Mouse (Mus musculus): ENCODE data around the gene Smyd4.
"Not testable (repeated sequence)": the region's sequence is repeated elsewhere in the genome, so short reads cannot be mapped to it uniquely, and the experiment has no call there.

Smyd4 gene

DNA sequence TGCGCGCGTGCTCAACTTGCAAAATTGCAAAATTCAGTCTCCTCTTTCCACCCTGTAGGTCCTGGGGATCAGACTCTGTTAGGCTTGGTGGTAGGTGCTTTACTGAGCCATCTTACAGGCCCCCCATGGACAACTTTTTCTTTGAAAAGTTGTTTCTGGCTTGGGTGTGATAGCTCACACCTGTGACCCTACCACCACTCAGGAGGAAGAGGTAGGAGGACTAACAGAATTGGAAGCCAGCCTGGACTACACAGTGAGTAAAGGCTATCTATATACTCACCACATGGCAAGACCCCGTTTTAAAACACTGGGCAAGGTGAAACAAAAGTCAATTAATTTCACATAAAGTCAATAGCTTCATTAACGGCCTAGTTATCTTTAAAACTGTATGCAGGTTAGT is 3.5 kb upstream of the Smyd4 start:
- DNase-seq (ENCODE audit: low read depth in 2 of 2, low spot score in 2 of 2) = no peak

DNA sequence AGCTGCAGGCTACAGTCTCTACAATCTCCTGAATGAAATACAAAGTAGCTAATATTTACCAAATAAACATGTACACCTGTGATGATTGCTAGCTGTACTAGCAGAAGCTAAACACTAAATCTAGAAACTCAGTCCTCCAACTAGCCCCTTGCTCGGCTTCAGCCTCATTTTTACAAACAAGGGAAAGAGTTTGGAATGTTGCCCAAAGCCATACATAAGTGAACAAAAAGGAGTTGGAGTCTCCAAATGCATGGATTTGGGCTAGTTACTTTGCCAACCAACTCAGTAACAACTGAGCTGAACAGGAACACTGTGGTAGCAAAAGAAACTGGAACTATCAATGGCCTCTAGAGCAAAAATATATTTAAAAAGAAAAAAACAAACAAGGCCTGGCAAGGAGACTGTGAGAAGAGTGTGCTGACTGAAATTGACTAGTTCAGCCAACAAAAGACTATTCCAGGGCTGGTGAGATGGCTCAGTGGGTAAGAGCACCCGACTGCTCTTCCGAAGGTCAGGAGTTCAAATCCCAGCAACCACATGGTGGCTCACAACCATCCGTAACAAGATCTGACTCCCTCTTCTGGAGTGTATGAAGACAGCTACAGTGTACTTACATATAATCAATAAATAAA is 1.6 kb upstream of the Smyd4 start:
- DNase-seq (ENCODE audit: low read depth in 2 of 2, low spot score in 2 of 2) = no peak

DNA sequence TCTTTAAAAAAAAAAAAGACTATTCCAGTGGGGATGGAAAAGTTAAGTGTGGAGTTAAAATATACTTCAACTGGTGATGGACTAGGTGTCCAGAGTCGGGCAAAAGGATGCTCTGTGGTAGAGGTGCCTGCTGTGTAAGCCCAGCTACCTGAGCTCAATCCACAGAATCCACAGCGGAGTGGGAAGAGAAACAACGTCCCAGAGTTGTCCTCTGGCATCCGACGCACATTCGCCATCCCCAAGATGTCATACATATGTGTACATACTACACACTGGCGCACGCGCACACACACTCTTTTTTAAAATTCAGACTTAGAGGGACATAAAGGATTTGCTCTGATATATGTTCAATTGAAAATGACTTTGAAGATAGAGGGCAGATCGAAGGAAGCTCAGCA is 1.0 kb upstream of the Smyd4 start:
- DNase-seq (ENCODE audit: low read depth in 2 of 2, low spot score in 2 of 2) = no peak

- DNase-seq (ENCODE audit: low read depth in 2 of 2, low spot score in 2 of 2) = no peak
Observed at GRCm38 (mm10) chr11:75347596-75347995, 637 bp upstream of the Smyd4 start.

- no peak for DNase-seq (ENCODE audit: low read depth in 2 of 2, low spot score in 2 of 2)
Observed at GRCm38 (mm10) chr11:75348890-75349261, 643 bp downstream of the Smyd4 start.

DNA sequence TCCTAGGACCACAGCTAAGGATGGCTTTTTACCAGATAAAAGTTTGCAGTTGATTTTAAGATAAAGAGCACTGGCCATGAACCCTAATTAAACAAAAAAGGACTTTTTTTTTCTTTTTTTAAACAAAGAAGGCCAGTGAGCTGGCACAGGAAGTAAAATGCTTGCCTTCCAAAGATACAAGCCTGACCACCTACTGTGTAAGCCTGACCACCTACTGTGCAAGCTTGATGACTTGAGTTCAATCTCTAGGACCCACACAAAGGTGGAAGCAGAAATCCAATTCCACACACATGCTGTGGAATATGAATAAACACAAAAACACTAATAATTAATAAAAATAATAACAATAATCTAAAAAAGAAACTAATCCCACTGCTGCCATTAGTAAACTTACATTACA is 3.0 kb downstream of the Smyd4 start:
- no peak for DNase-seq (ENCODE audit: low read depth in 2 of 2, low spot score in 2 of 2)

- DNase-seq (ENCODE audit: low read depth in 2 of 2, low spot score in 2 of 2) = no peak
Observed at GRCm38 (mm10) chr11:75355475-75355874, 7.2 kb downstream of the Smyd4 start.

DNA sequence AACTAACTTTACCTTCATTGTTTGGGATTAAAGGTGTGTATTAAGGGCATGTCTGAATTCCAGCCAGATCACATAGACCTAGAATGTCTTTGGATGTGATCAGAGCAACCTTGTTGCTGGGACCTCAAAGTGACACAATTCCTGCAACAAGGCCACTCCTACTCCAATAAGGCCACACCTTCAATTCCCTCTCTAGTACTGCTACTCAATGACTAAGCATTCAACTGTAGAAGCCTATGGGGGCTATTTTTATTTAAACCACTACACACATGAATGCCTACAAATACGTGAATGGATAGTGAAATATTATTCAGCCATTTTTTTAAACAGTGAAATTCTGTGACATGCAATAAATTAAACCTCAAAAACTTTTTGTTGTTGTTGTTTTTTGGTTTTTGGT is 28.9 kb downstream of the Smyd4 start:
- no peak for DNase-seq (ENCODE audit: low read depth in 2 of 2, low spot score in 2 of 2)

DNA sequence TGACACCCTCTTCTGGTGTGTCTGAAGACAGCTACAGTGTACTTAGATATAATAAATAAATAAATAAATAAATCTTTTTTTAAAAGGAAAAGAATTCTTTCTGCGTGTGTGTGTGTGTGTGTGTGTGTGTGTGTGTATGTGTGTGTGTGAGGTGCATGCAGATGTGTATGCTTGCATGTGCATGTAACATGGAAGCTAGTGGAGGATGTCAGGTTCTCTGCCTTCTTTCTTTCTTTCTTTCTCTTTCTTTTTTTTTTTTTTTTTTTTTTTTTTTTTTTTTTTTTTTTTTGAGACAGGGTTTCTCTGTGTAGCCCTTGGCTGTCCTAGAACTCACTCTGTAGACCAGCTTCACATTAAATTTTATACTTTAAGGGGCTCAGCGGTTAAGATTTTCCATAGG is 30.6 kb downstream of the Smyd4 start:
- not testable (repeated sequence) for DNase-seq (ENCODE audit: low read depth in 2 of 2, low spot score in 2 of 2)

DNA sequence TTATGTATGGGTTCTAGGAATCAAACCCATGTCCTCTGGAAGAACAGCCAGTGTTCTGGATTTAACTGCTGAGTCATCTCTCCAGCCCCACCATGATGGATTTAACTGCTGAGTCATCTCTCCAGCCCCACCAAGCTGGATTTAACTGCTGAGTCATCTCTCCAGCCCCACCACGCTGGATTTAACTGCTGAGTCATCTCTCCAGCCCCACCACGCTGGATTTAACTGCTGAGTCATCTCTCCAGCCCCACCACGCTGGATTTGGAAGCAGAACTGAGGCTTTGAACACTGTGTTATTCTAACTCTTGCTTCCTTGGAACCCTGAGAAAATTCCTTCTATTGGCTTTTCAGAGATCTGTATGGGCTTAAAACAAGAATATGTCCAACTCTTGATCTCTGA is 35.3 kb downstream of the Smyd4 start:
- not testable (repeated sequence) for DNase-seq (ENCODE audit: low read depth in 2 of 2, low spot score in 2 of 2)

- DNase-seq (ENCODE audit: low read depth in 2 of 2, low spot score in 2 of 2) = no peak
Observed at GRCm38 (mm10) chr11:75395611-75396010, 47.4 kb downstream of the Smyd4 start.

- no peak for DNase-seq (ENCODE audit: low read depth in 2 of 2, low spot score in 2 of 2)
Observed at GRCm38 (mm10) chr11:75397452-75397851, 49.2 kb downstream of the Smyd4 start.

DNA sequence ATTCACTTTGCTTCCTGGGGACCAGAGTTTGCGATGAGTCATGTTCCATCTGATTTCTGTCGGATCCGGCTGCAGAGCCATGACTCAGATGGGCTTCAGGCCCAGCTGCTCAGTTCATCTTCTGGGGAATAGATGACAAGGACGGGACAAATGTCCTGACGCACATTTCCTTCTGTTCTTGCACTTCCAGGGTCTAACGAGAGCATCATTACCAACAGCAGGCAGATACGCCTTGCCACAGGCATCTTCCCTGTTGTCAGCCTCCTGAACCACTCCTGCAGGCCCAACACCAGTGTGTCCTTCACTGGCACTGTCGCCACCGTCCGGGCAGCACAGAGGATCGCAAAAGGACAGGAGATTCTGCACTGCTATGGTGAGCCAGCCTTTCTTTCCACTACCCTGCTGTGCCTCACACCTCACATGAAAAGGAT is 51.2 kb downstream of the Smyd4 start:
- DNase-seq (ENCODE audit: low read depth in 2 of 2, low spot score in 2 of 2) = no peak

- no peak for DNase-seq (ENCODE audit: low read depth in 2 of 2, low spot score in 2 of 2)
Observed at GRCm38 (mm10) chr11:75400099-75400498, 51.9 kb downstream of the Smyd4 start.

- DNase-seq (ENCODE audit: low read depth in 2 of 2, low spot score in 2 of 2) = peak in 1 of 2 experiments; percentile 9
Observed at GRCm38 (mm10) chr11:75402271-75402690, 54.0 kb downstream of the Smyd4 start.

DNA sequence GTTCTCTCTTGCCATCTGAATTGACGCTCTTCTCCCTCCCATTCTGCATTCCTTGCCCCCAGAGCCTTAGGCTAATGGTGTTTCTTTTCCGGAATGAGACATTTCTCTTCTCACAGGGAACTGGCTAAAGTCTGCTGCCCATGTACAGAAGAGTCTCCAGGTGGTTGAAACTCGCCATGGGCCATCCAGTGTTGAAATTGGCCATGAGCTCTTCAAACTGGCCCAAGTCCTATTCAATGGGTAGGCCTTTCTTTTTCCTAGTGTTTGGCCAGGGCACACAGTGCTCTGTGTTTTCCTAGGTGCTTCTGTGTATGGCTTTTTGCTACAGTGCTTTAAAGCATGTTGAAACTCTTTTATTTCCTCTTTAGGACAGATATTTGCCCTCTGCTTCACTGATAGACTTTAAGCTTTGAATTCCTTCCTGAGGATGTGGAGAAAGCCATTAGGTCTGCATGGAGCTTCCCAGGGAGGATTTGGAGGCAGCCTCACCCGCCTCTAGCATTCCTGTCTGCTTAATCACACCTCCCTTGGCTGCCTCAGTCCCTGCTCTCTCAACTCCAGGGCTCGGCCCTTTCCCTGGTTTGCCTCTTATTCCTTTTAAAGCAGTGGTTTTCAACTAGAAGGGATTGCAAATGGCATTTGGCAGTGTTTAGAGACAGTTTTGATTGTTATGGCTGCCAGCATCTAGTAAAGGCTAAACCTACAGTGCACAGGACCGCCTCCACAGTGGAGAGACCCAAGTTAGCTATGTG is 55.2 kb downstream of the Smyd4 start:
- DNase-seq (ENCODE audit: low read depth in 2 of 2, low spot score in 2 of 2) = no peak

GRCm38 (mm10) chr11:75404801-75405200 is 56.6 kb downstream of the Smyd4 start:
- DNase-seq (ENCODE audit: low read depth in 2 of 2, low spot score in 2 of 2) = no peak

DNA sequence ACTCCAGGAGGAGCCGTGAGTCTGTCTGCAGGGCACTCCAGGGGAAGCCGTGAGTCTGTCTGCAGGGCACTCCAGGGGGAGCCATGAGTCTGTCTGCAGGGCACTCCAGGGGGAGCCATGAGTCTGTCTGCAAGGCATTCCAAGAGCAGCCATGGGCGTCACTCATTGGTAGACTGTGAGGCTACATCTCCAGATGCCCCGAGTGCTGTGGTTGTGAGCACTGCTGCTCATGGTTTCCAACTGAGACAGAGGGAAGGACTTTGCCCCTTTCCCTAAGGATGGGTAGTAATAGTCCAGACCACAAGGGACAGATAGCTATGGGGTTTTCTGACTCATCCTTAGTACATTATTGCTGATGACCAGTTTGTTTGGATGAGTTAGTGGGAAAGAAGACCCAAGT is 57.9 kb downstream of the Smyd4 start:
- no peak for DNase-seq (ENCODE audit: low read depth in 2 of 2, low spot score in 2 of 2)

DNA sequence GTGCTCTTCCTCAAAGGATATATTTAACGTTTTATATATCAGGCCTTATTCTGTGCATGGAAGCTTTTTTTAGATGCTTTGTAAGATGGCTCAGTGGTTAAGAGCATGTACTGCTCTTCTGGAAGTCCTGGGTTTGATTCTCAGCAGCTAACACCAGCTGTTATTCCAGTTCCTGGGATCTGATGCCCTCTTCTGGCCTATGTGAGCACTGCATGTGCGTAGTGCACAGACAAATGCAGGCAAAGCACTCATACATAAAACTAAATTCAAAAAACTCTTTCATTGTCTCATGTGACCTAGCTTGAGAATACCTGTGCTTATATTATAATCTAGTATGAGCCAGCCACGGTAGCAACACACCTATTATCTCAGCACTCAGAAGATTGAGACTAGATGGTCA is 58.6 kb downstream of the Smyd4 start:
- DNase-seq (ENCODE audit: low read depth in 2 of 2, low spot score in 2 of 2) = peak; percentile 58 to 79

GRCm38 (mm10) chr11:75409679-75410575 is 61.7 kb downstream of the Smyd4 start:
- DNase-seq (ENCODE audit: low read depth in 2 of 2, low spot score in 2 of 2) = no peak

GRCm38 (mm10) chr11:75410591-75410990 is 62.4 kb downstream of the Smyd4 start:
- no peak for DNase-seq (ENCODE audit: low read depth in 2 of 2, low spot score in 2 of 2)

- no peak for DNase-seq (ENCODE audit: low read depth in 2 of 2, low spot score in 2 of 2)
Observed at GRCm38 (mm10) chr11:75415096-75415495, 66.9 kb downstream of the Smyd4 start.
